Mouse (Mus musculus) heart, embryonic 10.5 days (tissue): ENCODE data around the gene Tbx19. TPM values are rescaled to one million over a fixed set of nuclear protein-coding genes. Genes with fewer than 3 reads are reported as not detected.

Experiments
- DNase-seq: peaks from one replicate; pipeline ENCODE4 v3.0.0-alpha.2; 2017; ENCODE audit warnings: low spot score
- H3K27ac ChIP-seq: fragments of 300-500 bp; sonication (generic); 2 replicates; pipeline ENCODE4 v1.5.1; 2016; ENCODE audit warnings: mild to moderate bottlenecking
- H3K27me3 ChIP-seq: fragments of 300-500 bp; sonication (generic); 2 replicates; pipeline ENCODE4 v1.6.1; 2016; ENCODE audit warnings: mild to moderate bottlenecking; ENCODE audit not compliant: poor library complexity, insufficient read depth, severe bottlenecking
- H3K36me3 ChIP-seq: fragments of 300-500 bp; sonication (generic); 2 replicates; pipeline ENCODE4 v1.6.1; 2016; ENCODE audit warnings: mild to moderate bottlenecking, moderate library complexity
- H3K4me1 ChIP-seq: fragments of 300-500 bp; sonication (generic); 2 replicates; pipeline ENCODE4 v1.6.1; 2016; ENCODE audit warnings: mild to moderate bottlenecking
- H3K4me3 ChIP-seq: fragments of 300-500 bp; sonication (generic); 2 replicates; pipeline ENCODE4 v1.5.1; 2016; ENCODE audit warnings: mild to moderate bottlenecking, moderate library complexity
- H3K9me3 ChIP-seq: fragments of 300-500 bp; sonication (generic); 2 replicates; pipeline ENCODE4 v1.6.1; 2016; ENCODE audit warnings: mild to moderate bottlenecking, moderate library complexity
- WGBS: fragments of 180-500 bp; shearing (Covaris S2); methylation state at CpG from one replicate; pipeline ENCODE4 v1.1.7; 2016; 5-methylcytosine and 5-hydroxymethylcytosine counted together
- polyA plus RNA-seq: library from polyadenylated mRNA; unstranded; fragments of >200 nt; fragmentation: Nextera tagmentation; extraction: Ambion mirVana; gene quantifications from 2 replicates; pipeline ENCODE4 v1.2.1, GENCODE M21; 2016

Gene Tbx19
- polyA plus RNA-seq, 1 experiment from 2014 or later = not detected

GRCm38 (mm10) chr1:165192714-165193264 lies 32.2 kb upstream of the Tbx19 start:
- H3K9me3 ChIP-seq = no peaks in the 10 kb centered on the region
- no peaks in the 10 kb centered on the region for H3K27me3 ChIP-seq
- H3K36me3 ChIP-seq = no peaks in the 10 kb centered on the region
- no peak for DNase-seq
- H3K4me3 ChIP-seq = peak overlapping the region; percentile 88
- no peak overlapping the region for H3K27ac ChIP-seq
- H3K4me1 ChIP-seq = peaks cover 54% of the 10 kb centered on the region
- WGBS = 42% methylated on average over 10 of the region's 10 CpGs

GRCm38 (mm10) chr1:165192102-165192501 lies 31.5 kb upstream of the Tbx19 start:
- H3K4me1 ChIP-seq = peaks cover 61% of the 10 kb centered on the region
- DNase-seq = no peak
- no peak overlapping the region for H3K4me3 ChIP-seq
- H3K27me3 ChIP-seq = no peaks in the 10 kb centered on the region
- H3K27ac ChIP-seq = no peak overlapping the region
- WGBS = 72% methylated on average over 4 of the region's 4 CpGs
- H3K9me3 ChIP-seq = no peaks in the 10 kb centered on the region
- no peaks in the 10 kb centered on the region for H3K36me3 ChIP-seq

- H3K27me3 ChIP-seq = no peaks in the 10 kb centered on the region
- H3K4me1 ChIP-seq = peaks cover 66% of the 10 kb centered on the region
- no peak for DNase-seq
- H3K36me3 ChIP-seq = no peaks in the 10 kb centered on the region
- H3K4me3 ChIP-seq = no peak overlapping the region
- H3K9me3 ChIP-seq = no peaks in the 10 kb centered on the region
- WGBS = 66% methylated on average over 13 of the region's 13 CpGs
- H3K27ac ChIP-seq = no peak overlapping the region
Measured at GRCm38 (mm10) chr1:165191611-165192010, 31.0 kb upstream of the Tbx19 start.

GRCm38 (mm10) chr1:165190571-165191273 lies 30.1 kb upstream of the Tbx19 start:
- H3K4me1 ChIP-seq = peaks cover 70% of the 10 kb centered on the region

GRCm38 (mm10) chr1:165190068-165190467 lies 29.5 kb upstream of the Tbx19 start:
- no peaks in the 10 kb centered on the region for H3K27me3 ChIP-seq
- DNase-seq = no peak
- no peak overlapping the region for H3K27ac ChIP-seq
- H3K4me1 ChIP-seq = peaks cover 73% of the 10 kb centered on the region
- no peaks in the 10 kb centered on the region for H3K36me3 ChIP-seq
- WGBS = 76% methylated on average over 6 of the region's 6 CpGs
- H3K9me3 ChIP-seq = no peaks in the 10 kb centered on the region
- H3K4me3 ChIP-seq = no peak overlapping the region

More at GRCm38 (mm10) chr1:165190571-165191273, 30.1 kb upstream of the Tbx19 start:
- 88% methylated on average over 10 of the region's 10 CpGs for WGBS
- no peak overlapping the region for H3K27ac ChIP-seq
- H3K4me3 ChIP-seq = no peak overlapping the region
- no peaks in the 10 kb centered on the region for H3K36me3 ChIP-seq
- no peak for DNase-seq
- no peaks in the 10 kb centered on the region for H3K9me3 ChIP-seq
- H3K27me3 ChIP-seq = no peaks in the 10 kb centered on the region

GRCm38 (mm10) chr1:165188806-165189580 lies 28.4 kb upstream of the Tbx19 start:
- no peak overlapping the region for H3K27ac ChIP-seq
- H3K36me3 ChIP-seq = 0 out of 2 replicates have a peak, but pooled peaks cover 6% of the 10 kb centered on the region
- peaks cover 64% of the 10 kb centered on the region for H3K4me1 ChIP-seq
- H3K4me3 ChIP-seq = no peak overlapping the region
- 79% methylated on average over 10 of the region's 10 CpGs for WGBS
- no peak for DNase-seq
- H3K9me3 ChIP-seq = no peaks in the 10 kb centered on the region
- no peaks in the 10 kb centered on the region for H3K27me3 ChIP-seq

- no peaks in the 10 kb centered on the region for H3K9me3 ChIP-seq
- peaks cover 50% of the 10 kb centered on the region for H3K4me1 ChIP-seq
- no peak for DNase-seq
- no peaks in the 10 kb centered on the region for H3K27me3 ChIP-seq
- no peak overlapping the region for H3K4me3 ChIP-seq
- WGBS = 66% methylated on average over 5 of the region's 5 CpGs
- H3K27ac ChIP-seq = no peak overlapping the region
- H3K36me3 ChIP-seq = peaks cover 19% of the 10 kb centered on the region
Measured at GRCm38 (mm10) chr1:165187357-165187756, 26.8 kb upstream of the Tbx19 start.

GRCm38 (mm10) chr1:165186491-165186890 lies 25.9 kb upstream of the Tbx19 start:
- WGBS = 78% methylated on average over 12 of the region's 12 CpGs
- H3K36me3 ChIP-seq = peaks cover 28% of the 10 kb centered on the region
- no peak overlapping the region for H3K4me3 ChIP-seq
- H3K9me3 ChIP-seq = no peaks in the 10 kb centered on the region
- H3K27me3 ChIP-seq = no peaks in the 10 kb centered on the region
- H3K27ac ChIP-seq = no peak overlapping the region
- no peak for DNase-seq
- H3K4me1 ChIP-seq = peaks cover 45% of the 10 kb centered on the region

- Histone ChIP-seq H3K4me1 (peaks cover 42% of the 10 kb centered on the region), H3K27ac (no peak overlapping the region), H3K36me3 (peaks cover 38% of the 10 kb centered on the region), H3K27me3 (no peaks in the 10 kb centered on the region), H3K9me3 (no peaks in the 10 kb centered on the region), H3K4me3 (no peak overlapping the region)
- WGBS = 70% methylated on average over 7 of the region's 7 CpGs
- no peak for DNase-seq
Measured at GRCm38 (mm10) chr1:165185116-165185515, 24.5 kb upstream of the Tbx19 start.

- peaks cover 33% of the 10 kb centered on the region for H3K4me1 ChIP-seq
- no peak for DNase-seq
- no peak overlapping the region for H3K4me3 ChIP-seq
- H3K27ac ChIP-seq = no peak overlapping the region
- H3K36me3 ChIP-seq = peaks cover 42% of the 10 kb centered on the region
- 75% methylated on average over 3 of the region's 3 CpGs for WGBS
- no peaks in the 10 kb centered on the region for H3K9me3 ChIP-seq
- no peaks in the 10 kb centered on the region for H3K27me3 ChIP-seq
Measured at GRCm38 (mm10) chr1:165184178-165184577, 23.6 kb upstream of the Tbx19 start.

- Histone ChIP-seq H3K4me3 (no peak overlapping the region), H3K9me3 (no peaks in the 10 kb centered on the region), H3K27ac (no peak overlapping the region), H3K36me3 (peaks cover 50% of the 10 kb centered on the region), H3K27me3 (no peaks in the 10 kb centered on the region), H3K4me1 (peaks cover 26% of the 10 kb centered on the region)
- DNase-seq = no peak
- 80% methylated on average over 6 of the region's 6 CpGs for WGBS
Measured at GRCm38 (mm10) chr1:165183400-165183799, 22.8 kb upstream of the Tbx19 start.

- Histone ChIP-seq H3K4me3 (no peak overlapping the region), H3K27me3 (no peaks in the 10 kb centered on the region), H3K36me3 (peaks cover 66% of the 10 kb centered on the region), H3K27ac (no peak overlapping the region), H3K9me3 (no peaks in the 10 kb centered on the region), H3K4me1 (no peaks in the 10 kb centered on the region)
- peak; percentile 60 for DNase-seq
- WGBS = 77% methylated on average over 5 of the region's 5 CpGs
Measured at GRCm38 (mm10) chr1:165179321-165179720, 18.7 kb upstream of the Tbx19 start.

- no peaks in the 10 kb centered on the region for H3K27me3 ChIP-seq
- H3K4me3 ChIP-seq = no peak overlapping the region
- H3K36me3 ChIP-seq = peaks cover 57% of the 10 kb centered on the region
- no peaks in the 10 kb centered on the region for H3K9me3 ChIP-seq
- DNase-seq = peak; percentile 55
- no peaks in the 10 kb centered on the region for H3K4me1 ChIP-seq
- 81% methylated on average over 6 of the region's 6 CpGs for WGBS
- H3K27ac ChIP-seq = no peak overlapping the region
Measured at GRCm38 (mm10) chr1:165178075-165178474, 17.5 kb upstream of the Tbx19 start.
